Mouse (Mus musculus) brain, adult 2 months (tissue): ENCODE measurements around the gene Tiam1.

Experiments used
- DNase-seq: peaks from one replicate; pipeline ENCODE4 v3.0.0; 2011; ENCODE audit warnings: low read depth, low spot score

Gene Tiam1

GRCm38 (mm10) chr16:89921370-89921769 is 222.2 kb downstream of the Tiam1 start:
- DNase-seq = peak; percentile 95

DNA sequence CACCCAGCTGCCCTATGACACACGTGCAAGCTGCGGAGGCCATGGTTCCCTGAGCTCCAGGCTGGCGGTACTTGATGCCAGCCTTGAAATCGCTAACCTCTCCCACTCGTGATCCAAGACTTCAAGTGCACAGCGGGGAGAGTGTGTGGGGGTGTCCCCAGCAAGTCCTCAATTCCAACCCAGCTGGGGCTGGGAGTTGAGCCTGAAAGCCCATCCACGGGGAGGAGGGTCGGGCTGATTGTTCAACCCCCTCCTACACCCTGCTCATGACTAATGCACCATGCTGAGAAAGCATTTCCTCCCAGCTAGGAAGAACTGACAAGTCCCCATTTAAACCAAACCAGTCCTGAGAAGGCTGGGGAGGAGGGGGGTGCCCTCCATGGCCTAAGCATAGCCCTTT is 223.2 kb downstream of the Tiam1 start:
- peak; percentile 89 for DNase-seq

- DNase-seq = peak; percentile 70
These were observed 226.2 kb downstream of the Tiam1 start for GRCm38 (mm10) chr16:89917404-89917803.

DNA sequence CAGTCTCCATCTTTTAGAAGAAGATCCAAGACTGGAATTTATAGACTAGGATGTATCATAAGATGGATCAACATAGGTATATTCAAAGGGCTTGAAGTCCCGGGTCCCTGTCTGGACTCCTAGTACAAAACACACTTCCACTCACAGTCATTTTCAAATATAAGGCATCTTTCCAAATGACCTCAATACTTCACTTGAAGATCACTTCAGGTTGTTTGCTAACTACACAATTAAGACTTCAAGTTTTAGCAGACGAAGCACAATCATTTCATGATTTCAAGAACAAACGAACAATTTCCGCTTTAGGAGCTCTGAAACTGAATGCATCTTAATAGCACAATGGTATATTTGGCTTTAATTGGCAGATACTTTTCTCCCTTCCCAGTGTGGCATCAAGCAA is 228.6 kb downstream of the Tiam1 start:
- no peak for DNase-seq

DNA sequence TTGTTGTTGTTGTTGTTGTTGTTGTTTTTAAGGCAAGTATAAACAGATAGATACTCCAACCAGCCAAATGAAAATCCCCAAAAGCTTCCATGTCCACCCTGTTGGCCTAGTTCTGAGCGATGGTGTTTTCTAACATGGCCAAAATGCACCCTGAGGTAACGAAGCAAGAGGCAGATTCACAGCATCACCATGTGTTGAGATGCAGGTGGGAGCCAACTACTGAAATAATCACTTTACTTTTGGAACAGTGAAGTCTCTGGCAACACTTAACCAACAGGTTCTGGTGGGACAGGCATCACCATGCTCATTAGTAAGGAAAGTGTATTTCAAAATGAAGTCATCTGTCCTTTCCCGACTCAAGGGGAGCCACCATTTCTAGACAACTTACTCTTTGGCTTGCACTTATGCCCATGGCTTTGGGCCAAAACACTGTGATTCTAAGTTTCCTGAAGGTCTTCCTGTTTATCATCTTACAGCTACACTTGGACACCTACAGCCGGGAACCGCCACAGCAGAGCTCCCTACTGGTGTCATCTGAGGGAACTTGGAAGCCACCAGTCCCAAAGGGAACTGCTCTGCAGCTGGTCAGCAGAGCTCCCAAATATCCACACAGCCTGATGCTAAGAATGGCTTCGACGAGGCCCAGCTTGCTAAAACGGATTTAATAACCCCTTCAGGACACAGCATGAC is 230.7 kb downstream of the Tiam1 start:
- peak; percentile 68 for DNase-seq

GRCm38 (mm10) chr16:89909393-89910068 is 234.0 kb downstream of the Tiam1 start:
- DNase-seq = peak; percentile 79

- DNase-seq = peak; percentile 68
These were observed 235.9 kb downstream of the Tiam1 start for GRCm38 (mm10) chr16:89907651-89908050.

- no peak for DNase-seq
These were observed 236.7 kb downstream of the Tiam1 start for GRCm38 (mm10) chr16:89906909-89907308.

GRCm38 (mm10) chr16:89905730-89906305 is 237.8 kb downstream of the Tiam1 start:
- no peak for DNase-seq

DNA sequence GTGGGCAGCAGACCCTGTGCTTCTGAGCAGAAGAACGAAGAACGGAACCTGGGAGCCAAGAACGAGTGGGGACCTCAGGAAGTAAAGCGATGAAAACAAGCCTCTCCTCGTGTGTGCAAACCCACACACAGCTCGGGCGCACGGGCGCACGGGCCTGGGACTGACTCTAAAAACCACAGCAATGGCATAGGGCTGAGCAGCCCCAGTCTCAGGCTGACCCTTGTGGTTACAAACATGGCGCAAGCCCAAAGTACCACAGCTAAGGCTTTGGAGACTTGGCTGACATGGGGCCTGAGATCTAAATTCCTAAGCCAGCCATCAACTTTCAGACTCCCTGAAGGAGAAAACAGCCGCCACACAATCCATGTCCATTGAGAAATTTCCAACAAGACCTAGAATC is 239.4 kb downstream of the Tiam1 start:
- DNase-seq = no peak

DNA sequence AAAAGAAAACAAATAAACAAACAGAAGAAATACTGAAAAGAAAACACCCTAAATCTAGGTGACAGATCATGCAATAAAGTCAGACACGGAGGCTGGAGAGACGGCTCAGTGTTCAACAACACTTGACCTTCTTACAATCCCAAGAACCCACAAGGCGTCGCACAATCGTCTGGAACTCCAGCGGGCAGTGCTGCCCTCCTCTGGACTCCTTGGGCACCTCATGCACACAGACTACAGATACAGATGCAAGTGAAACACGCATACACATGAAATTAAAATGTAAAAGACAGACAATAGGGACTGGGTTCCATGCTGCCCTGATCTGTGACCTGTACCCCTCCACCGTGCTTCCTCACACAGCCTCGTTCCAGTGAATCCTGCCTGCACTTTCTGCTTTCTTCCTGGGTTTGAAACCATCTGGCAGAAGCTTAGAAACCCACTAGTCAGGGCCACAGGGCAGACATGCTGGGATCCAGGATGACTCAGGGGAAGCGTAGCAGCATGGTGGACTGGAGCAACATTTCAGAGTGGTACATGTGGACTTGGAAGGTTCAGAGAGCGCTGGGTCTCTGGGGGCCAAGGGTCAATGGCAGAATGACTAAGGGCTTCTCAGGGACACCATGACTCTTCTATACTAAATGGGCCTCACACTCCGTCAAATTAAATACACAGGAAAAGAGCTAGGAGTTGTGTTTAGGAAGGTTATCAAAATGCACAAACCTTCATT is 240.8 kb downstream of the Tiam1 start:
- DNase-seq = no peak

DNA sequence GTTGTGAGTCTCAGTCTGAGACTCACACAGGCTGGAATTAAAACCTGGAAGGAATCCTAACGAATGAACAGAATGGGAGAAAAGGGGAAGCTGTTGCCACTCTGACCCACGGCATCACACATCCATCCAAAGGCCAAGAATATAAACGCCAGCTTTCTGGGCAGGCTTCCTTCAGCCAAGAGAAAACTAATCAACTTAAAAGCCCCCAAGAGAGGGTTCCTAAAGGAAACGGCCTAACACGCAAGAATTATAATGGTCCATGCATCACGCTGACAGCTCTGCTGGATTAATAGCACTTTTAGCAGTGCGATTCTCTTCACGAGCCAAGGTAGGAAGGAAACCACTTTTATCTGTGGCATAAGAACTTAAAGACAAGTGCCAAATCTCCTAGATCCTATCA is 242.9 kb downstream of the Tiam1 start:
- DNase-seq = no peak

DNA sequence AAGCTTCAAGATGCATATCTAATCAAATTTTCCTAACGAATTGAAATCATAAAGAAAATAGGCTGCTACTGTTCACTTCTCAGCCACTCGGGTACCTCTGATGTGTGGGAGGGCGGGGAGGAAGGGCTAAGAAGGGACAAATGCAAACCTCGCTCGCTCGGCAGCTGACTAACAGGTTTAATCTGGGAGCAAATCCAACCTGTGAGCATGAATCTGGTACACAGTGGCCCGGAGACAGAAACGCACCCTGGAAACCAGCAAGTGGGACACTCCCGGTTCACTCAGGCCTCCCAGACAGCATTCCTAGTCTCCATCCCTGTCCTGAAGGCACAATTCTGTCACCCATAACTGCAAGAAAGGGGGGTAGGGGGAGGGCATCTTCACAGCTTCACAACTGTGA is 244.4 kb downstream of the Tiam1 start:
- peak; percentile 95 for DNase-seq

- DNase-seq = peak; percentile 53
These were observed 245.3 kb downstream of the Tiam1 start for GRCm38 (mm10) chr16:89898299-89898625.

DNA sequence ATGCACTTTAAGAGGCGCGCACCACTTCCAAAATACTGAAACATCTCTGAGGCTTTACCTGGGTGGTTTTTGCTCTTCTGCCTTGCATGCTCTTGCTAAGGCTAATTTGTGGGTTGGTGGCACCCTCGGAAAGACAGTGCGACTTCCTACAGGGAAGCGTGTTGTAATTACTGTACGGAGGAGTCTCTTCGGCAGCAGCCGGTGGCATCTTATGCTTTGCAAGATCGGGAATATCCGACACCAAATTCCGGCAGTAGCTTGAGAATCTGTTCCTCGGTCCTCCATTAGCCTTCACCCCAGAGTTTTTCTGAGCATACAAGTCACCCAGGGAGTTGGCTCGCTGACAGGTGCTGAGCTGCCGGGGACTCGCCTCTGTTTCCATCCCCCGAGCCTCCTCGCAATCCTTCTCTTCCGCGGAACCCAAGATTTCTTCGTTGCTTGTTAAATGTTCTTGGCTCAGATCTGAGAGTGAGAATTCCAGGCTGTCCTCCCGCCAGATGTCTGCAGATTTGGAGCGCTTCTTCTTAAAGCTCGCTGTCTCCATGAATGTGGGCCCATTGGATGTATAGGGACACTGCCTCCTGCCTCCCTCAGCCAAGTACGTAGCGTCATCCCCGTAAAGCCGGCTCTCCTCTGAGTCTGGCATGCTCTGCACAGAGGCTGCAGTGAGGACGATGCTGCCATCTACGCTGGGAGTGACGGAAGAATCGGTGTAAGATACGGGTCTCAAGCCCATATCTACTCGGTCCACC is 245.8 kb downstream of the Tiam1 start:
- DNase-seq = peak; percentile 89

- peak; percentile 90 for DNase-seq
These were observed 246.6 kb downstream of the Tiam1 start for GRCm38 (mm10) chr16:89896885-89897546.

- DNase-seq = peak; percentile 71
These were observed 247.2 kb downstream of the Tiam1 start for GRCm38 (mm10) chr16:89896392-89896791.

DNA sequence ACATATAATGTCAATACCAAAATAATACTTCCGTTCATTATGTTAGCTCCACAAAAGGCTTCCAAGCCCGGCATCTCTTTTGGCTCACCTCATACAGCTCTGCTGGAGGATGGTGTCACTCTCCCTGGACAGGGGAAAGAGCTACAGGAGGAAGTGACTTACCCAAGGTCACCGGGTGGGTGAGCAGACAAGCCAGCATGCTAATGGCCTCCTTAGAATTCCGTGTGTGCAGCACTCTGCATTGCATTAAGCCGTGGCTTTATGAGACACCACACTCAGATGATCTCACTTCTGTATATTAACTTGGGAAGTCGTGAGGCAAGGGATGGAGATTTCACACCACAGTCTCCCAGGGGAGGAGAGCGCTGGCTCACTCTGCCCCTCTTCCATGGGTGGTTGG is 248.3 kb downstream of the Tiam1 start:
- DNase-seq = no peak

- no peak for DNase-seq
These were observed 248.8 kb downstream of the Tiam1 start for GRCm38 (mm10) chr16:89894816-89895215.

GRCm38 (mm10) chr16:89890515-89891189 is 252.9 kb downstream of the Tiam1 start:
- DNase-seq = peak; percentile 83
